Mouse (Mus musculus): Measurements from ENCODE around the gene D630003M21Rik. TPM values are rescaled to one million over a fixed set of nuclear protein-coding genes. Genes with fewer than 3 reads are reported as not detected.

The D630003M21Rik gene
- total and polyA plus RNA-seq, 3 experiments, result under 0.01 TPM; not detected in 2

- H3K27me3 ChIP-seq (ENCODE audit: insufficient read depth, low read length), result peaks cover 16% of the 10 kb centered on the region
- no peaks in the 10 kb centered on the region for H3K4me1 ChIP-seq (ENCODE audit: insufficient read depth, low read depth, low read length)
- ATAC-seq (ENCODE audit: extremely low read depth, insufficient number of reproducible peaks, low FRiP score, poor library complexity, severe bottlenecking) (no peak), DNase-seq (ENCODE audit: low spot score) (no peak)
- TF ChIP-seq POLR2AphosphoS5 (IDR thresholded peaks at IDR 0.05; ENCODE audit: insufficient replicate concordance, low read depth, low read length), result no peak
- no peak for TF ChIP-seq GATA2 (IDR thresholded peaks at IDR 0.05; ENCODE audit: borderline replicate concordance, low read depth, low read length)
- no peak for TF ChIP-seq GATA1 (IDR thresholded peaks at IDR 0.05; ENCODE audit: borderline replicate concordance, low read length)
- TF ChIP-seq CTCF (IDR thresholded peaks at IDR 0.05; ENCODE audit: low read depth, low read length), result no peak
- no peak for TF ChIP-seq TAL1 (conservative IDR thresholded peaks at IDR 0.05; ENCODE audit: low read depth, low read length)
- no peaks in the 10 kb centered on the region for H3K36me3 ChIP-seq (replicated peaks)
- no peaks in the 10 kb centered on the region for H3K9me3 ChIP-seq (replicated peaks)
- H3K4me3 ChIP-seq (ENCODE audit: low read depth, low read length), result no peak overlapping the region
Measured at GRCm38 (mm10) chr2:158198861-158199260, 30.2 kb downstream of the D630003M21Rik start.

- Histone ChIP-seq H3K27me3 (ENCODE audit: insufficient read depth, low read length) (peaks cover 13% of the 10 kb centered on the region), H3K4me3 (ENCODE audit: low read depth, low read length) (no peak overlapping the region), H3K9me3 (replicated peaks) (no peaks in the 10 kb centered on the region), H3K36me3 (replicated peaks) (no peaks in the 10 kb centered on the region), H3K4me1 (ENCODE audit: insufficient read depth, low read depth, low read length) (no peaks in the 10 kb centered on the region)
- TF ChIP-seq GATA1 (IDR thresholded peaks at IDR 0.05; ENCODE audit: borderline replicate concordance, low read length), result no peak
- TF ChIP-seq GATA2 (IDR thresholded peaks at IDR 0.05; ENCODE audit: borderline replicate concordance, low read depth, low read length), result no peak
- no peak for TF ChIP-seq TAL1 (conservative IDR thresholded peaks at IDR 0.05; ENCODE audit: low read depth, low read length)
- no peak for TF ChIP-seq POLR2AphosphoS5 (IDR thresholded peaks at IDR 0.05; ENCODE audit: insufficient replicate concordance, low read depth, low read length)
- TF ChIP-seq CTCF (IDR thresholded peaks at IDR 0.05; ENCODE audit: low read depth, low read length), result no peak
- ATAC-seq (ENCODE audit: extremely low read depth, insufficient number of reproducible peaks, low FRiP score, poor library complexity, severe bottlenecking), result no peak
- DNase-seq (ENCODE audit: low spot score), result no peak
Measured at GRCm38 (mm10) chr2:158197971-158198370, 31.1 kb downstream of the D630003M21Rik start.

- Histone ChIP-seq H3K9me3 (replicated peaks) (no peaks in the 10 kb centered on the region), H3K27me3 (ENCODE audit: insufficient read depth, low read length) (peaks cover 14% of the 10 kb centered on the region; the same call in 1 of the 2 replicates), H3K4me3 (ENCODE audit: low read depth, low read length) (no peak overlapping the region), H3K4me1 (ENCODE audit: insufficient read depth, low read depth, low read length) (no peaks in the 10 kb centered on the region), H3K36me3 (replicated peaks) (no peaks in the 10 kb centered on the region)
- ATAC-seq (ENCODE audit: extremely low read depth, insufficient number of reproducible peaks, low FRiP score, poor library complexity, severe bottlenecking) (no peak), DNase-seq (ENCODE audit: low spot score) (peak; percentile 38)
- TF ChIP-seq CTCF (IDR thresholded peaks at IDR 0.05; ENCODE audit: low read depth, low read length), result peak; percentile 74
- no peak for TF ChIP-seq POLR2AphosphoS5 (IDR thresholded peaks at IDR 0.05; ENCODE audit: insufficient replicate concordance, low read depth, low read length)
- no peak for TF ChIP-seq GATA1 (IDR thresholded peaks at IDR 0.05; ENCODE audit: borderline replicate concordance, low read length)
- no peak for TF ChIP-seq GATA2 (IDR thresholded peaks at IDR 0.05; ENCODE audit: borderline replicate concordance, low read depth, low read length)
- TF ChIP-seq TAL1 (conservative IDR thresholded peaks at IDR 0.05; ENCODE audit: low read depth, low read length), result no peak
Measured at GRCm38 (mm10) chr2:158194945-158195640, 33.9 kb downstream of the D630003M21Rik start.

GRCm38 (mm10) chr2:158193611-158194336 is 35.2 kb downstream of the D630003M21Rik start:
- Histone ChIP-seq H3K4me1 (ENCODE audit: insufficient read depth, low read depth, low read length) (no peaks in the 10 kb centered on the region), H3K36me3 (replicated peaks) (no peaks in the 10 kb centered on the region), H3K27me3 (ENCODE audit: insufficient read depth, low read length) (peaks cover 13% of the 10 kb centered on the region; the same call in 1 of the 2 replicates), H3K4me3 (ENCODE audit: low read depth, low read length) (no peak overlapping the region), H3K9me3 (replicated peaks) (no peaks in the 10 kb centered on the region)
- DNase-seq (ENCODE audit: low spot score) (no peak), ATAC-seq (ENCODE audit: extremely low read depth, insufficient number of reproducible peaks, low FRiP score, poor library complexity, severe bottlenecking) (no peak)
- TF ChIP-seq CTCF (IDR thresholded peaks at IDR 0.05; ENCODE audit: low read depth, low read length), result no peak
- TF ChIP-seq GATA1 (IDR thresholded peaks at IDR 0.05; ENCODE audit: borderline replicate concordance, low read length), result no peak
- TF ChIP-seq GATA2 (IDR thresholded peaks at IDR 0.05; ENCODE audit: borderline replicate concordance, low read depth, low read length), result no peak
- no peak for TF ChIP-seq TAL1 (conservative IDR thresholded peaks at IDR 0.05; ENCODE audit: low read depth, low read length)
- TF ChIP-seq POLR2AphosphoS5 (IDR thresholded peaks at IDR 0.05; ENCODE audit: insufficient replicate concordance, low read depth, low read length), result no peak

GRCm38 (mm10) chr2:158191098-158191497 is 37.9 kb downstream of the D630003M21Rik start:
- no peak for DNase-seq (ENCODE audit: low spot score)
- no peak for ATAC-seq (ENCODE audit: extremely low read depth, insufficient number of reproducible peaks, low FRiP score, poor library complexity, severe bottlenecking)
- Histone ChIP-seq H3K9me3 (replicated peaks) (no peaks in the 10 kb centered on the region), H3K36me3 (replicated peaks) (no peaks in the 10 kb centered on the region), H3K27me3 (ENCODE audit: insufficient read depth, low read length) (peaks cover 6% of the 10 kb centered on the region; the same call in 1 of the 2 replicates), H3K4me1 (ENCODE audit: insufficient read depth, low read depth, low read length) (no peaks in the 10 kb centered on the region), H3K4me3 (ENCODE audit: low read depth, low read length) (no peak overlapping the region)
- no peak for TF ChIP-seq GATA2 (IDR thresholded peaks at IDR 0.05; ENCODE audit: borderline replicate concordance, low read depth, low read length)
- TF ChIP-seq GATA1 (IDR thresholded peaks at IDR 0.05; ENCODE audit: borderline replicate concordance, low read length), result no peak
- TF ChIP-seq CTCF (IDR thresholded peaks at IDR 0.05; ENCODE audit: low read depth, low read length), result no peak
- no peak for TF ChIP-seq POLR2AphosphoS5 (IDR thresholded peaks at IDR 0.05; ENCODE audit: insufficient replicate concordance, low read depth, low read length)
- no peak for TF ChIP-seq TAL1 (conservative IDR thresholded peaks at IDR 0.05; ENCODE audit: low read depth, low read length)

- ATAC-seq (ENCODE audit: extremely low read depth, insufficient number of reproducible peaks, low FRiP score, poor library complexity, severe bottlenecking) (no peak), DNase-seq (ENCODE audit: low spot score) (no peak)
- no peaks in the 10 kb centered on the region for H3K9me3 ChIP-seq (replicated peaks)
- no peaks in the 10 kb centered on the region for H3K36me3 ChIP-seq (replicated peaks)
- H3K27me3 ChIP-seq (ENCODE audit: insufficient read depth, low read length), result peaks cover 3% of the 10 kb centered on the region; the same call in 1 of the 2 replicates
- H3K4me1 ChIP-seq (ENCODE audit: insufficient read depth, low read depth, low read length), result no peaks in the 10 kb centered on the region
- H3K4me3 ChIP-seq (ENCODE audit: low read depth, low read length), result no peak overlapping the region
- TF ChIP-seq TAL1 (conservative IDR thresholded peaks at IDR 0.05; ENCODE audit: low read depth, low read length), result no peak
- TF ChIP-seq GATA1 (IDR thresholded peaks at IDR 0.05; ENCODE audit: borderline replicate concordance, low read length), result no peak
- TF ChIP-seq POLR2AphosphoS5 (IDR thresholded peaks at IDR 0.05; ENCODE audit: insufficient replicate concordance, low read depth, low read length), result no peak
- TF ChIP-seq CTCF (IDR thresholded peaks at IDR 0.05; ENCODE audit: low read depth, low read length), result no peak
- no peak for TF ChIP-seq GATA2 (IDR thresholded peaks at IDR 0.05; ENCODE audit: borderline replicate concordance, low read depth, low read length)
Measured at GRCm38 (mm10) chr2:158189451-158189850, 39.6 kb downstream of the D630003M21Rik start.

All from G1E (cell line).